Mouse (Mus musculus) ES-E14 (cell line): Measurements from ENCODE around the gene Pde3a.

Experiments
- HCFC1 ChIP-seq: IDR thresholded peaks from 2 replicates; pipeline ENCODE4 v1.6.1; 2012; ENCODE audit warnings: low read length, inconsistent platforms, borderline replicate concordance; ENCODE audit not compliant: insufficient read depth
- ZC3H11A ChIP-seq: IDR thresholded peaks from 2 replicates; pipeline ENCODE4 v1.6.1; 2012; ENCODE audit warnings: low read depth, mild to moderate bottlenecking, inconsistent platforms, low read length, borderline replicate concordance

DNA sequence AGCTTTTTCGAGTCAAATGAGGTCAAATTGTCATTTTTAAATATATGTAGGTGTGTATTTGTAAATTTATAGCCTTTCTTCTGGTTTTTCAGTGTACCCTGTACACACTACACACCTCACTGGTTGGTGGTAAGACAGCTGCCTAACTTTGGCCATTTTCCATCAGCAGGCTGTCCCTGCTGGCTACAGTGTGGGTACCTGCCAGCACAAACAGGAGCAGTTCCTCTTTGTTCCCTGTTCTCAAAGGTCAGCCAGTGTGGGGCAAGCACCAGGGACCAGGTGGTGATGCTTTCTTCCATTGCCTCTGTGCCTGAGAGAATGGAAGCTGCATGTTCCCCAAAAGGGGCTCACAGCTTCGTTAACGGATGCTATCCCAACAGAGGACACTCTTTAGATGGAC is 28.0 kb upstream of the Pde3a start:
- TF ChIP-seq HCFC1 (no peak), ZC3H11A (no peak)
